Mouse (Mus musculus): Measurements from ENCODE around the gene Coa3. TPM values are rescaled to one million over a fixed set of nuclear protein-coding genes. Genes with fewer than 3 reads are reported as not detected.

Coa3 gene
- polyA plus RNA-seq, 1 experiment from 2014 or later = 250 TPM

GRCm38 (mm10) chr11:101245855-101246701, 32.8 kb downstream of the Coa3 start, which contains the start of gene Ramp2:
Gene Ramp2 (plus strand): TSS chr11:101246028.
- Histone ChIP-seq H3K4me1 (replicated peaks) (peaks cover 15% of the 10 kb centered on the region), H3K9ac (peak within 1 kb of the TSS; percentile 67), H3K4me3 (replicated peaks) (peak within 1 kb of the TSS; percentile 56), H3K36me3 (no peaks in the 10 kb centered on the region), H3K27ac (peak within 1 kb of the TSS; percentile 89), H3K4me2 (replicated peaks) (peak within 1 kb of the TSS; percentile 87), H3K27me3 (replicated peaks) (no peaks in the 10 kb centered on the region), H3K9me3 (no peaks in the 10 kb centered on the region)
- under 1% methylated on average over 58 of the region's 63 CpGs for WGBS
- ATAC-seq = peak; percentile 75

GRCm38 (mm10) chr11:101245071-101245470, 33.8 kb downstream of the Coa3 start:
- Histone ChIP-seq H3K27ac (0 out of 2 replicates have a peak overlapping the region, but pooled peaks have one; percentile 89), H3K4me2 (replicated peaks) (peak overlapping the region; percentile 87; the same call in 1 of the 2 replicates), H3K4me1 (replicated peaks) (peaks cover 15% of the 10 kb centered on the region), H3K9me3 (no peaks in the 10 kb centered on the region), H3K36me3 (no peaks in the 10 kb centered on the region), H3K9ac (no peak overlapping the region), H3K4me3 (replicated peaks) (no peak overlapping the region), H3K27me3 (replicated peaks) (no peaks in the 10 kb centered on the region)
- WGBS = 45% methylated on average over 4 of the region's 4 CpGs
- no peak for ATAC-seq

- no peak overlapping the region for H3K9ac ChIP-seq
- H3K4me2 ChIP-seq (replicated peaks) = no peak overlapping the region
- H3K4me1 ChIP-seq (replicated peaks) = 0 out of 2 replicates have a peak, but pooled peaks cover 4% of the 10 kb centered on the region
- 28% methylated on average over 5 of the region's 5 CpGs for WGBS
- H3K4me3 ChIP-seq (replicated peaks) = no peak overlapping the region
- no peaks in the 10 kb centered on the region for H3K9me3 ChIP-seq
- H3K27ac ChIP-seq = peak overlapping the region; percentile 81
- ATAC-seq = peak; percentile 68
- H3K36me3 ChIP-seq = no peaks in the 10 kb centered on the region
- no peaks in the 10 kb centered on the region for H3K27me3 ChIP-seq (replicated peaks)
These were observed 40.8 kb downstream of the Coa3 start for GRCm38 (mm10) chr11:101238071-101238647.

- Histone ChIP-seq H3K9me3 (no peaks in the 10 kb centered on the region), H3K27me3 (replicated peaks) (no peaks in the 10 kb centered on the region), H3K9ac (no peak overlapping the region), H3K4me3 (replicated peaks) (no peak overlapping the region), H3K4me2 (replicated peaks) (no peak overlapping the region), H3K27ac (no peak overlapping the region), H3K4me1 (replicated peaks) (peaks cover 12% of the 10 kb centered on the region), H3K36me3 (no peaks in the 10 kb centered on the region)
- ATAC-seq = no peak
- 95% methylated on average over 5 of the region's 5 CpGs for WGBS
These were observed 42.1 kb downstream of the Coa3 start for GRCm38 (mm10) chr11:101236782-101237181.

- Histone ChIP-seq H3K27me3 (replicated peaks) (no peaks in the 10 kb centered on the region), H3K4me3 (replicated peaks) (no peak overlapping the region), H3K9ac (no peak overlapping the region), H3K27ac (no peak overlapping the region), H3K4me2 (replicated peaks) (no peak overlapping the region), H3K36me3 (no peaks in the 10 kb centered on the region), H3K9me3 (no peaks in the 10 kb centered on the region), H3K4me1 (replicated peaks) (peaks cover 25% of the 10 kb centered on the region)
- ATAC-seq = no peak
These were observed 43.5 kb downstream of the Coa3 start for GRCm38 (mm10) chr11:101235429-101235828.

GRCm38 (mm10) chr11:101234124-101234523, 44.8 kb downstream of the Coa3 start:
- H3K27ac ChIP-seq = no peak overlapping the region
- H3K4me1 ChIP-seq (replicated peaks) = peaks cover 36% of the 10 kb centered on the region

GRCm38 (mm10) chr11:101233240-101233639, 45.7 kb downstream of the Coa3 start:
- Histone ChIP-seq H3K9ac (no peak overlapping the region), H3K27me3 (replicated peaks) (no peaks in the 10 kb centered on the region), H3K9me3 (no peaks in the 10 kb centered on the region), H3K27ac (no peak overlapping the region), H3K4me1 (replicated peaks) (peaks cover 36% of the 10 kb centered on the region), H3K4me3 (replicated peaks) (no peak overlapping the region), H3K36me3 (no peaks in the 10 kb centered on the region), H3K4me2 (replicated peaks) (no peak overlapping the region)
- ATAC-seq = no peak
- WGBS = 53% methylated on average over 1 of the region's 1 CpGs

More at GRCm38 (mm10) chr11:101234124-101234523, 44.8 kb downstream of the Coa3 start:
- ATAC-seq = no peak
- H3K27me3 ChIP-seq (replicated peaks) = no peaks in the 10 kb centered on the region
- H3K4me3 ChIP-seq (replicated peaks) = no peak overlapping the region
- no peak overlapping the region for H3K4me2 ChIP-seq (replicated peaks)
- H3K9ac ChIP-seq = no peak overlapping the region
- H3K36me3 ChIP-seq = no peaks in the 10 kb centered on the region
- H3K9me3 ChIP-seq = no peaks in the 10 kb centered on the region

- H3K27ac ChIP-seq = peak overlapping the region; percentile 84
- H3K36me3 ChIP-seq = no peaks in the 10 kb centered on the region
- H3K9me3 ChIP-seq = no peaks in the 10 kb centered on the region
- 0 out of 2 replicates have a peak overlapping the region, but pooled peaks have one; percentile 2 for H3K9ac ChIP-seq
- H3K4me1 ChIP-seq (replicated peaks) = peaks cover 33% of the 10 kb centered on the region
- peak; percentile 80 for ATAC-seq
- peak overlapping the region; percentile 56 for H3K4me2 ChIP-seq (replicated peaks)
- WGBS = 45% methylated on average over 6 of the region's 6 CpGs
- no peaks in the 10 kb centered on the region for H3K27me3 ChIP-seq (replicated peaks)
- peak overlapping the region; percentile 19 for H3K4me3 ChIP-seq (replicated peaks)
These were observed 46.7 kb downstream of the Coa3 start for GRCm38 (mm10) chr11:101232010-101232839.

GRCm38 (mm10) chr11:101230991-101231871, 47.7 kb downstream of the Coa3 start:
- Histone ChIP-seq H3K27me3 (replicated peaks) (no peaks in the 10 kb centered on the region), H3K4me1 (replicated peaks) (peaks cover 35% of the 10 kb centered on the region), H3K27ac (peak overlapping the region; percentile 84), H3K4me2 (replicated peaks) (peak overlapping the region; percentile 56), H3K9ac (peak overlapping the region; percentile 2), H3K9me3 (no peaks in the 10 kb centered on the region), H3K36me3 (no peaks in the 10 kb centered on the region), H3K4me3 (replicated peaks) (peak overlapping the region; percentile 19)
- ATAC-seq = peak; percentile 28
- 6% methylated on average over 18 of the region's 18 CpGs for WGBS

- ATAC-seq = no peak
- peak overlapping the region; percentile 56 for H3K4me2 ChIP-seq (replicated peaks)
- 0 out of 2 replicates have a peak overlapping the region, but pooled peaks have one; percentile 2 for H3K9ac ChIP-seq
- no peak overlapping the region for H3K4me3 ChIP-seq (replicated peaks)
- H3K9me3 ChIP-seq = no peaks in the 10 kb centered on the region
- WGBS = 28% methylated on average over 5 of the region's 5 CpGs
- H3K36me3 ChIP-seq = no peaks in the 10 kb centered on the region
- peaks cover 35% of the 10 kb centered on the region for H3K4me1 ChIP-seq (replicated peaks)
- H3K27me3 ChIP-seq (replicated peaks) = no peaks in the 10 kb centered on the region
- H3K27ac ChIP-seq = peak overlapping the region; percentile 84
These were observed 48.4 kb downstream of the Coa3 start for GRCm38 (mm10) chr11:101230526-101230925.

- Histone ChIP-seq H3K9me3 (no peaks in the 10 kb centered on the region), H3K27me3 (replicated peaks) (no peaks in the 10 kb centered on the region), H3K27ac (peak overlapping the region; percentile 84), H3K36me3 (no peaks in the 10 kb centered on the region), H3K9ac (no peak overlapping the region), H3K4me2 (replicated peaks) (peak overlapping the region; percentile 56; the same call in 1 of the 2 replicates), H3K4me1 (replicated peaks) (peaks cover 39% of the 10 kb centered on the region), H3K4me3 (replicated peaks) (no peak overlapping the region)
- ATAC-seq = no peak
- 31% methylated on average over 2 of the region's 2 CpGs for WGBS
These were observed 48.8 kb downstream of the Coa3 start for GRCm38 (mm10) chr11:101230061-101230511.

Measured in intestine, embryonic 15.5 days (tissue).